Mouse (Mus musculus) thymus, postnatal 10 days (tissue): ENCODE measurements at regions not wholly inside any gene's neighbourhood (a gene's known extent, or its start where the extent isn't known, plus 50 kb on each side); places are given as distances from the start of the nearest gene placed in this dataset.

ENCODE experiments used
- DNase-seq, 2 experiments: peaks; one replicate each; pipeline ENCODE4 v3.0.0; 2021; ENCODE audit warnings: low spot score in 2 of 2

DNA sequence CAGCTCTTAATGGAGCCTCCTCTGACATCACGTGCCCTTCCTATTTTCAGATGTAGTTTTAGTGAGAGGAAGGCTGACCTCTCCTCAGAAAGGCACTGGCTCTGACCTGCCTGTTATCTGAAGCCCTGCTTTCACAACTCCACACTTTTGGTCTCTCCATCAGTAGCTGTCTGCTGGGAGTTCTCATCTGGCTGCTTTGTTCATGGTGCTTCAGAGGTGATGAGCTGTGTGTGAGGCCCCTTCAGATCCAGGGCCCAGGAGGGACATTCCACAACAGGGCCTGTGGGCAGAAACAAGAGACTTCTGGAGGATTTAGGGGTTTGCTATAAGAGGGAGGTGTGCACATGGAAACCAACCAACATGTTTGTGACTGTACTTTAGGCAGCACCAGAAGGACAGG is 50.8 kb upstream of the Fhl2 start:
- no peak for DNase-seq

DNA sequence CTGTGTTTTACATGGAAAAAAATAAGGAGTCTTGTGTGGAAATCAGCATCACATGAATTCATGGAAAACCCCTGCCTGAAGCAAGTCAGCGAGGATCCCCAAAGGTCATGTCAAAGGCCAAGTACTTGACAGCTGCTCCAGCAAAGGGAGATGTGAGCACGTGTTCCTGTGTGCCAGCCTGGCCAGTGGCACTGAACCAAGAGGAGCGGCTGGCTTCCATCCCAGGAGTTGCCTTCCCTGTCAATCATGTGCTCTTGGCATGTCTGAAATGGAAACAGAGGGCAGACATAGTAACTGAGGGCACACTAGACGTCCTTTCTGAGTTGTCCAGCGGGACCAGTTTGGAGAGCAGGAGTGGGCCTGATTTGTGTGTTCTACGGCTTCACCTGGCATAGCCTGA is 53.5 kb upstream of the Fhl2 start:
- no peak for DNase-seq

DNA sequence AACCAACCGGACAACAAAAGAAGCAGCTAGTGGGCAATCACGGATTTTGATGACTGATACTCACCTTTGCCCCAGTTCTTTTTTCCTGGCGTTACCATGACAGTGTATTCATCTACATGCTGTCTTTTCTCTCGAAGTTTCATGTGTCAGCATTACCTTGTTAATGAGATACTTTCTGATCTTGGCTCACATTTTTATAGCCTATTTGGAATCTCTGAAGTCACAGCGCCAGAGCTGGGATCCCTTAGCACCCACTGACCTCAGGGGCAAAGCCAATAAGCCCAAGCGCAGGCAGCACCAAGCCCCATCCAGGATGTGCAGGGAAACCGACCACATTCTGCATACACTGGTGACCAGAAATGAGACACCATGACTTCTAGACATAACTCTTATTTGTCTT is 54.6 kb upstream of the Fhl2 start:
- DNase-seq, result no peak

DNA sequence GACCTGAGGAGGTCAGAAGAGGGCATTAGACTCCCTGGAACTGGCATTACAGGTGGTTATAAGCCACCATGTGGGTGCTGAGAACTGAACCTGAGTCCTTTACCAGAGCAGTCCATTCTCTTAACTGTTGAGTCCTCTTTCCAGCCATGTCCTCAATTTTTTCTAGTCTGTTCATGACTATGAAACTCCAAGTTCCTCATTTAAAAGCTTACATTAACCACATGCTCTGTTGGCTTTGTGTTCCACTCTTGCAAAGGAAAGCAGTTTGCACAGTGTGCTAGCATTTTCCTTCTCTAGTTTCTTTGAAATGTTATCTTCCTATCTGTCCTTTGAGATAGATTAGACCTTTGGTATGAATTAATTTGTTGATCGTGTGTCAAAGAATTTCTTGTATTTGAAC is 57.3 kb upstream of the Fhl2 start:
- DNase-seq, result no peak

GRCm38 (mm10) chr1:43256078-43256477 is 59.3 kb upstream of the Fhl2 start:
- DNase-seq, result no peak

GRCm38 (mm10) chr1:43257909-43258308 is 61.1 kb upstream of the Fhl2 start:
- DNase-seq, result no peak

DNA sequence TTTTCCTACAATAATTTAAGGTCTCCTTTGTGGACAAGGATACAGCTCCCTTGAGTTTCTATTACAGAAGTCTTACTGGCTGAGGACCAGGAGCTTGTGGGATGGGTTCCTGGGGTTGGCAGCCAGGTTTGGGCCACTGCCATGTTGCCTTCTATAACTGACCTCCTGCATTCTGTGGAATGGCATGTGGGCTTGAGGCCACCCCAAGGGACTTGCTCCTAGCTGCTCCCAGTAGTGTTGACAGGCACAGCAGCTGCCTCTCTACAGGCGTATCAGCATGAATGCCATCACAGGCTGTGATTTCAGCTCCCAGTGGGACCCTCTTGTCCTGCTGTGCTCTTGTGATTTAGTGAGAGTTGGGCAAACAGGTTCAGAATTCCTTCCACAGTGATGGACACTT is 63.1 kb upstream of the Fhl2 start:
- no peak for DNase-seq

- DNase-seq, result no peak
These were observed 63.7 kb upstream of the Fhl2 start for GRCm38 (mm10) chr1:43260491-43260890.

- peak; percentile 9 to 73 for DNase-seq
These were observed 67.7 kb upstream of the Fhl2 start for GRCm38 (mm10) chr1:43264407-43264889.

GRCm38 (mm10) chr1:43265699-43266455 is 69.1 kb upstream of the Fhl2 start:
- DNase-seq, result no peak

DNA sequence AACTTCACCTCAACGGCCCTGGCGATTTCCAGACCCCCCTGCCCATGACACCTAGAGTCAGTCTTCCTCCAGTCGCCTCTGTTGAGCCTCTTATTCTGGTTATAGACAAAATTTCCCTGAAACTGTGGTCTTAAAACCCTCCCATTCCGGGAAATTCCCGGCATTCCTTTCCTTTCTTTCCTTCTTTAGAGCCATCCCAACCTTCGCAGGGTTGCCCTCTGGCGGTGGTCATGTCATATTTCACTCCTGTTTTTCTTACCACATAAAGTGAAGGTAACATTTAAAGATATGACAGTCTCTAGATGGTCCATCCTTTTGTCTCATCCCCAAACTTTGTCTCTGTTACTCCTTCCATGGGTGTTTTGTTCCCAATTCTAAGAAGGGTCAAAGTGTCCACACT is 72.9 kb upstream of the Fhl2 start:
- no peak for DNase-seq

GRCm38 (mm10) chr1:43273236-43273868 is 76.6 kb upstream of the Fhl2 start:
- no peak for DNase-seq

GRCm38 (mm10) chr1:43291736-43292135 is 95.0 kb upstream of the Fhl2 start:
- no peak for DNase-seq

GRCm38 (mm10) chr1:43292561-43292960 is 95.8 kb upstream of the Fhl2 start:
- DNase-seq, result no peak

- DNase-seq, result no peak
These were observed 97.6 kb upstream of the Fhl2 start for GRCm38 (mm10) chr1:43294221-43295012.

DNA sequence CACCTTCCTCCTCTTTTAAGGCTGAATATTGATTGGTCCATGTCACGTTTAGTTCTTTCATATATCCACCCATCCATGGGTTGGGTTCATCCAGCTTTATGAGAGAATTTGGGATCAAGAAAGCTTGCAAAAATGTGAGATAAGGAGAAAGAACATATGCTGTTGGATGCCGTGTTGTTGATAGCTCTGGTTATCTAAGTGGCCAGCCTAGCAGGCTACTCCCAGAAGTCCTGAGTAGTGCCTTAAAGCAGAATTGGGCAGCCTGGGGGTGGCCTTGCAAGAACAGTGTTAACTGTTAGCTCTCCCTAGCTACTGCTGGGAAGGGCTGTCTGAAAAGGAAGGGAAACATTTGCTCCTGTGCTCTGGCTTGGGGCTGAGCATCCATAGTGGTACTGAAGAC is 100.8 kb upstream of the Fhl2 start:
- no peak for DNase-seq

DNA sequence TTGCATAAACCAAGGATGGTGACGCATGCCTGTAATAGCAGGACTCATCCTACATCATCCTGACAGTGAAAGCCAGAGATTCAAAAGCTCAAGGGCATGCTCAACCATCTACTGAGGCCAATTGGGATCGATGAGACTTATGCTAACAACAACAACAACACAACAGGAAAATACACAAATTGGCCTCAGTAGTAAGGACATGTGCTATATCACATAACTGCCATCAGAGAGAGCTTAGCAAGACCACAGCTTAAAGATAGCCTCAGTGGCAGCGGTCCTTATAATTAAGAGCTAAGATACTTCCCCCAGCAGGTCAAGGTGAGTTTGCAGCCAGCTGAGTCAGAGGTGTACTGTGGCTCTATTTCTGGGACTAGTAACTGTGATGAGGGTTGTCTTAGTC is 102.0 kb upstream of the Fhl2 start:
- no peak for DNase-seq

GRCm38 (mm10) chr1:43299490-43300302 is 102.9 kb upstream of the Fhl2 start:
- peak in 1 of 2 experiments; percentile 72 for DNase-seq

DNA sequence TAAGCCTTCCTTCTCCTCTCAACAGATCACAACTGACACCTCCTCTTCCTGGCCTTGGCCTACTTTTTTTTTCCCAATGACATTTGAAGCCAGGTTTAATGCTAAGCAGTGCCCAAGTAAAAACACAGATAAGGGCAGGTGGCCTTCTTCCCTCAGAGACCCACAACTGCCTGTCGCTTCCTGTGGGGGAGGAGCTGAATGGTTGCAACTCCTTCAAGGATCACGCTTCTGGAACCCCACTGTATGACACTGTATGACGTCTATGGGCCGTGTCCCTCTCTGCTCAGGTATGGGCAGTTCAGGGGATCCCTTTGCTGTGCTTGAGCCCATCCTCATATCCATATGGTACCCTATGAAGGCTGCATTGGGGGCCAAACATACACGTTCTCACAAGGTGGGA is 103.9 kb upstream of the Fhl2 start:
- peak; percentile 13 to 14 for DNase-seq

DNA sequence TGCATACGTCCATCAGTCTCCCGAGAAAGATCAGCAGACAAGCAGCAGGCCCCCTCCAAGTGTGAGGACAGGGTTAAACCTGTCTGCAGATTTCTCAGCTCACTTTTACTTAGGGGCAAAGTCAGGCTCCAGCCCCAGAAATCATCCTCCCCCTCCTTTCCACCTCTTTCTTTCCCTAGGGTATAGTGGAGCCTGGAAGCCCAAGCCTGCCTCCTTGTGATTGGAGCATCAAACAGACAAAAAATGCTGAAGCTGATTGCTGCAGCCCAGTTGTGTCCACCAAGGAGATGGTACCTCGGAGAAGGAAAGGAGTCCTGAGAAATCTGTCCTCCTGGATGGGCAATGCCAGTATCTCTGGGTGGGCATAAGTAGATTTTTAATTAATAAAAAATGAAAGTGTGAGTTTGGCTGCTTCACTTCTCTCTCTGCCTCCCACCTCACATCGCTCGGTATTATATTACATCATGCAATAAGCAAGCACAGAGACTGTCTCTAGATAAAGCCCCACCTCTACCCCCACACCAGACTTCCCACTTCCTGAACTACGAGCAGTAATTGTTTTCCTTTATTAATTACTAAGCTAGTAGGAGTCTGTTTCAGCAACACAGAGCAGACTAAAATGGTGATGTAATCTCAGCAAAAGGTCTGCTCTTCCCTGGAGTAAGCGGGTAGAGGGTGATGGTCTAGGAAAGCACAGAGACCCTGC is 105.2 kb upstream of the Fhl2 start:
- DNase-seq, result no peak

DNA sequence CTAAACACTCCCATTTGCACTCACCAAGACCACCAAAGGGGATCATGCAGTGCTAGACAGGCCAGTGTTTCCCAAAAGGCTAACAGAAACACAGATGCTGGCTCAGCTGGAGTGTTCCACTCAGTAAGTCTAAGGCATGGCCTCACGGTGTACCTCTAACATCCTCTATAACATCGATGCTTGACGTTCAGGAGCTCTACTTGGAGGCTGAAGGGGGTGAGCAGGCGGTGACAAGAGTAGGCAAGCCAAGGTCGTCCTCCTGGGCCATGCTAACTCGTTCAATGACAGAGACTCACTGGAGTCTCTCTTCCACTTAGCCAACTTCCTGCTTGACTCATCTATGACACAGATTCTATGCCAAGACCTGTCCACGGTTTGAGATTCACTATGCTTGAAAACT is 105.9 kb upstream of the Fhl2 start:
- no peak for DNase-seq
